Mouse (Mus musculus) hindbrain, embryonic 14.5 days (tissue): ENCODE results near the gene Agpat3. TPM values are rescaled to one million over a fixed set of nuclear protein-coding genes. Genes with fewer than 3 reads are reported as not detected.
A peak's percentile ranks its signal among the peaks of the same experiment; 100 is the strongest.

ENCODE experiments used
- ATAC-seq: fragments of 200-750 bp; cut with Nextera tagmentation; 2 replicates; pipeline ENCODE4 v1.8.0; 2017; ENCODE audit warnings: moderate number of reproducible peaks, mild to moderate bottlenecking, moderate TSS enrichment, moderate library complexity; ENCODE audit not compliant: low FRiP score
- DNase-seq: peaks from one replicate; pipeline ENCODE4 v3.0.0-alpha.2; 2015; ENCODE audit warnings: low spot score
- H3K27ac ChIP-seq: fragments of 300-500 bp; sonication (generic); 2 replicates; pipeline ENCODE4 v1.5.1; 2014; ENCODE audit warnings: mild to moderate bottlenecking, moderate library complexity
- H3K27me3 ChIP-seq: fragments of 300-500 bp; sonication (generic); 2 replicates; pipeline ENCODE4 v1.6.1; 2014; ENCODE audit warnings: mild to moderate bottlenecking, low read length, mixed read lengths; ENCODE audit not compliant: control insufficient read depth, insufficient read depth
- H3K36me3 ChIP-seq: fragments of 300-500 bp; sonication (generic); replicated peaks from 2 replicates; pipeline ENCODE4 v1.6.1; 2014; ENCODE audit not compliant: control insufficient read depth, insufficient read depth
- H3K4me1 ChIP-seq: fragments of 300-500 bp; sonication (generic); replicated peaks from 2 replicates; pipeline ENCODE4 v1.6.1; 2014; ENCODE audit warnings: antibody characterized with exemption, low read length, mixed read lengths; ENCODE audit not compliant: control insufficient read depth, insufficient read depth
- H3K4me2 ChIP-seq: fragments of 300-500 bp; sonication (generic); replicated peaks from 2 replicates; pipeline ENCODE4 v1.6.1; 2014; ENCODE audit warnings: mild to moderate bottlenecking, moderate library complexity
- H3K4me3 ChIP-seq: fragments of 300-500 bp; sonication (generic); replicated peaks from 2 replicates; pipeline ENCODE4 v1.5.1; 2014; ENCODE audit warnings: mild to moderate bottlenecking, low read length
- H3K9ac ChIP-seq: fragments of 300-500 bp; sonication (generic); 2 replicates; pipeline ENCODE4 v1.6.1; 2014
- H3K9me3 ChIP-seq: fragments of 300-500 bp; sonication (generic); 2 replicates; pipeline ENCODE4 v1.6.1; 2016; ENCODE audit warnings: low read length; ENCODE audit not compliant: control insufficient read depth
- WGBS: fragments of 180-500 bp; shearing (Covaris S2); extraction: QIAGEN DNeasy Blood & Tissue Kit; methylation state at CpG from one replicate; pipeline ENCODE4 v1.1.7; 2014; 5-methylcytosine and 5-hydroxymethylcytosine counted together
- polyA plus RNA-seq: library from polyadenylated mRNA; unstranded; fragments of >200 nt; fragmentation: Nextera tagmentation; extraction: Ambion mirVana; gene quantifications from 2 replicates; pipeline ENCODE4 v1.2.1, GENCODE M21; 2014

The Agpat3 gene
- polyA plus RNA-seq, 1 experiment from 2014 or later = 80.3 TPM

GRCm38 (mm10) chr10:78244058-78244437 lies 108.2 kb downstream of the Agpat3 start:
- DNase-seq (no peak), ATAC-seq (peak; percentile 49)
- Histone ChIP-seq H3K27ac (peak overlapping the region; percentile 86), H3K9me3 (no peaks in the 10 kb centered on the region), H3K4me2 (peak overlapping the region; percentile 78), H3K36me3 (0 out of 2 replicates have a peak, but pooled peaks cover 4% of the 10 kb centered on the region), H3K9ac (peak overlapping the region; percentile 88), H3K4me3 (peak overlapping the region; percentile 76), H3K27me3 (no peaks in the 10 kb centered on the region), H3K4me1 (peaks cover 17% of the 10 kb centered on the region)
- WGBS = under 1% methylated on average over 23 of the region's 33 CpGs

- WGBS = 87% methylated on average over 6 of the region's 6 CpGs
- no peak overlapping the region for H3K27ac ChIP-seq
- H3K9ac ChIP-seq = no peak overlapping the region
- H3K4me1 ChIP-seq = peaks cover 12% of the 10 kb centered on the region
- no peaks in the 10 kb centered on the region for H3K9me3 ChIP-seq
- ATAC-seq (no peak), DNase-seq (no peak)
- no peak overlapping the region for H3K4me3 ChIP-seq
- no peak overlapping the region for H3K4me2 ChIP-seq
- H3K36me3 ChIP-seq = 0 out of 2 replicates have a peak, but pooled peaks cover 7% of the 10 kb centered on the region
- H3K27me3 ChIP-seq = no peaks in the 10 kb centered on the region
Measured at GRCm38 (mm10) chr10:78238926-78239325, 113.4 kb downstream of the Agpat3 start.

GRCm38 (mm10) chr10:78238297-78238696 lies 114.0 kb downstream of the Agpat3 start:
- H3K4me3 ChIP-seq = no peak overlapping the region
- peaks cover 6% of the 10 kb centered on the region for H3K4me1 ChIP-seq
- 0 out of 2 replicates have a peak, but pooled peaks cover 7% of the 10 kb centered on the region for H3K36me3 ChIP-seq
- DNase-seq (no peak), ATAC-seq (no peak)
- no peaks in the 10 kb centered on the region for H3K9me3 ChIP-seq
- WGBS = 96% methylated on average over 5 of the region's 5 CpGs
- no peak overlapping the region for H3K27ac ChIP-seq
- H3K27me3 ChIP-seq = no peaks in the 10 kb centered on the region
- H3K4me2 ChIP-seq = no peak overlapping the region
- H3K9ac ChIP-seq = no peak overlapping the region

GRCm38 (mm10) chr10:78237809-78238208 lies 114.5 kb downstream of the Agpat3 start:
- WGBS = 93% methylated on average over 6 of the region's 6 CpGs
- no peak overlapping the region for H3K4me2 ChIP-seq
- H3K4me1 ChIP-seq = peaks cover 2% of the 10 kb centered on the region; the same call in 1 of the 2 replicates
- no peaks in the 10 kb centered on the region for H3K27me3 ChIP-seq
- no peak overlapping the region for H3K4me3 ChIP-seq
- no peak overlapping the region for H3K27ac ChIP-seq
- H3K9me3 ChIP-seq = no peaks in the 10 kb centered on the region
- 0 out of 2 replicates have a peak, but pooled peaks cover 7% of the 10 kb centered on the region for H3K36me3 ChIP-seq
- DNase-seq (no peak), ATAC-seq (no peak)
- no peak overlapping the region for H3K9ac ChIP-seq

GRCm38 (mm10) chr10:78236885-78237629 lies 115.2 kb downstream of the Agpat3 start:
- H3K4me1 ChIP-seq = no peaks in the 10 kb centered on the region
- no peaks in the 10 kb centered on the region for H3K27me3 ChIP-seq
- no peak overlapping the region for H3K9ac ChIP-seq
- no peaks in the 10 kb centered on the region for H3K9me3 ChIP-seq
- H3K4me2 ChIP-seq = no peak overlapping the region
- no peak overlapping the region for H3K27ac ChIP-seq
- 83% methylated on average over 8 of the region's 8 CpGs for WGBS
- 0 out of 2 replicates have a peak, but pooled peaks cover 7% of the 10 kb centered on the region for H3K36me3 ChIP-seq
- DNase-seq (no peak), ATAC-seq (no peak)
- H3K4me3 ChIP-seq = no peak overlapping the region

GRCm38 (mm10) chr10:78233756-78234155 lies 118.5 kb downstream of the Agpat3 start:
- no peaks in the 10 kb centered on the region for H3K27me3 ChIP-seq
- no peak overlapping the region for H3K27ac ChIP-seq
- DNase-seq = no peak
- H3K9ac ChIP-seq = no peak overlapping the region
- H3K4me3 ChIP-seq = no peak overlapping the region
- no peaks in the 10 kb centered on the region for H3K4me1 ChIP-seq
- no peaks in the 10 kb centered on the region for H3K9me3 ChIP-seq
- no peak overlapping the region for H3K4me2 ChIP-seq
- 91% methylated on average over 6 of the region's 6 CpGs for WGBS
- ATAC-seq = no peak
- H3K36me3 ChIP-seq = peaks cover 26% of the 10 kb centered on the region

GRCm38 (mm10) chr10:78233161-78233560 lies 119.1 kb downstream of the Agpat3 start:
- 96% methylated on average over 5 of the region's 5 CpGs for WGBS
- no peaks in the 10 kb centered on the region for H3K27me3 ChIP-seq
- no peak for ATAC-seq
- no peak for DNase-seq
- no peak overlapping the region for H3K4me3 ChIP-seq
- H3K4me2 ChIP-seq = no peak overlapping the region
- H3K27ac ChIP-seq = no peak overlapping the region
- no peaks in the 10 kb centered on the region for H3K4me1 ChIP-seq
- no peak overlapping the region for H3K9ac ChIP-seq
- no peaks in the 10 kb centered on the region for H3K9me3 ChIP-seq
- H3K36me3 ChIP-seq = peaks cover 29% of the 10 kb centered on the region

GRCm38 (mm10) chr10:78232301-78232980 lies 119.8 kb downstream of the Agpat3 start:
- no peak overlapping the region for H3K9ac ChIP-seq
- no peaks in the 10 kb centered on the region for H3K4me1 ChIP-seq
- H3K4me3 ChIP-seq = no peak overlapping the region
- H3K27ac ChIP-seq = no peak overlapping the region
- DNase-seq (no peak), ATAC-seq (no peak)
- H3K36me3 ChIP-seq = peaks cover 36% of the 10 kb centered on the region
- WGBS = 73% methylated on average over 4 of the region's 4 CpGs
- H3K27me3 ChIP-seq = no peaks in the 10 kb centered on the region
- no peaks in the 10 kb centered on the region for H3K9me3 ChIP-seq
- no peak overlapping the region for H3K4me2 ChIP-seq

GRCm38 (mm10) chr10:78228560-78228928 lies 123.7 kb downstream of the Agpat3 start:
- H3K9ac ChIP-seq = no peak overlapping the region
- H3K9me3 ChIP-seq = no peaks in the 10 kb centered on the region
- 91% methylated on average over 5 of the region's 5 CpGs for WGBS
- no peak overlapping the region for H3K4me3 ChIP-seq
- no peak overlapping the region for H3K27ac ChIP-seq
- H3K4me2 ChIP-seq = no peak overlapping the region
- H3K4me1 ChIP-seq = no peaks in the 10 kb centered on the region
- ATAC-seq (no peak), DNase-seq (no peak)
- no peaks in the 10 kb centered on the region for H3K27me3 ChIP-seq
- H3K36me3 ChIP-seq = peaks cover 53% of the 10 kb centered on the region
